Mouse (Mus musculus) ES-Bruce4 (cell line): ENCODE measurements around the gene Pcyox1.
A peak's percentile ranks its signal among the peaks of the same experiment; 100 is the strongest.

ENCODE experiments used
- CTCF ChIP-seq: IDR thresholded peaks from one replicate; pipeline ENCODE4 v1.8.1; 2011; ENCODE audit warnings: low read depth, low read length
- EP300 ChIP-seq: IDR thresholded peaks from 2 replicates; pipeline ENCODE4 v1.6.1; 2011; ENCODE audit warnings: low read depth, low read length; ENCODE audit not compliant: insufficient read depth
- POLR2A ChIP-seq: IDR thresholded peaks from one replicate; pipeline ENCODE4 v1.8.1; 2011; ENCODE audit warnings: low read length; ENCODE audit not compliant: insufficient read depth

- no peak for TF ChIP-seq POLR2A
- no peak for TF ChIP-seq EP300
- peak; percentile 42 for TF ChIP-seq CTCF
Measured at GRCm38 (mm10) chr6:86354948-86355347, 42.0 kb downstream of the Pcyox1 start.
